Mouse (Mus musculus) C2C12 (cell line): ENCODE measurements around the gene Plscr1.

Experiments used
- CEBPB ChIP-seq: IDR thresholded peaks from one replicate; pipeline ENCODE4 v1.6.1; 2011; ENCODE audit warnings: low read depth, mild to moderate bottlenecking, control low read depth, moderate library complexity
- CTCF ChIP-seq: IDR thresholded peaks from one replicate; pipeline ENCODE4 v1.5.1; 2011; ENCODE audit not compliant: control insufficient read depth, insufficient read depth, insufficient read length
- FOSL1 ChIP-seq: IDR thresholded peaks from one replicate; pipeline ENCODE4 v1.8.0; 2011; ENCODE audit warnings: mild to moderate bottlenecking, low read length; ENCODE audit not compliant: poor library complexity, insufficient read depth, severe bottlenecking
- MAX ChIP-seq: IDR thresholded peaks from one replicate; pipeline ENCODE4 v1.6.1; 2011; ENCODE audit warnings: mild to moderate bottlenecking, control low read depth
- MYOD1 ChIP-seq: IDR thresholded peaks from one replicate; pipeline ENCODE4 v1.6.1; 2011; ENCODE audit warnings: low read depth; ENCODE audit not compliant: control insufficient read depth, insufficient read length
- MYOG ChIP-seq: IDR thresholded peaks from one replicate; pipeline ENCODE4 v1.6.1; 2011; ENCODE audit not compliant: control insufficient read depth, insufficient read length; ENCODE audit errors: extremely low read depth
- USF1 ChIP-seq: IDR thresholded peaks from one replicate; pipeline ENCODE4 v1.6.1; 2011; ENCODE audit warnings: low read depth, mild to moderate bottlenecking, control low read depth, moderate library complexity

GRCm38 (mm10) chr9:92229833-92230205 is 19.7 kb upstream of the Plscr1 start:
- no peak for TF ChIP-seq USF1
- TF ChIP-seq MYOG, result no peak
- TF ChIP-seq CTCF, result no peak
- no peak for TF ChIP-seq FOSL1
- TF ChIP-seq MYOD1, result no peak
- no peak for TF ChIP-seq CEBPB
- TF ChIP-seq MAX, result no peak
